Mouse (Mus musculus) lung, postnatal 0 days (tissue): Measurements from ENCODE around the gene Spg21. TPM values are rescaled to one million over a fixed set of nuclear protein-coding genes. Genes with fewer than 3 reads are reported as not detected.
A peak's percentile ranks its signal among the peaks of the same experiment; 100 is the strongest.

Experiments used
- ATAC-seq: fragments of 200-750 bp; cut with Nextera tagmentation; 2 replicates; pipeline ENCODE4 v1.8.0; 2017; ENCODE audit warnings: moderate library complexity
- DNase-seq: peaks from one replicate; pipeline ENCODE4 v3.0.0-alpha.2; 2016; ENCODE audit warnings: low spot score
- H3K27ac ChIP-seq: fragments of 300-500 bp; sonication (generic); 2 replicates; pipeline ENCODE4 v1.5.1; 2014; ENCODE audit warnings: antibody characterized with exemption, mild to moderate bottlenecking, low read length, mixed read lengths
- H3K27me3 ChIP-seq: fragments of 300-500 bp; sonication (generic); replicated peaks from 2 replicates; pipeline ENCODE4 v1.6.1; 2014; ENCODE audit warnings: low read length, mixed read lengths; ENCODE audit not compliant: insufficient read depth
- H3K36me3 ChIP-seq: fragments of 300-500 bp; sonication (generic); 2 replicates; pipeline ENCODE4 v1.6.1; 2014; ENCODE audit warnings: low read length, mixed read lengths; ENCODE audit not compliant: insufficient read depth
- H3K4me1 ChIP-seq: fragments of 300-500 bp; sonication (generic); 2 replicates; pipeline ENCODE4 v1.6.1; 2014; ENCODE audit warnings: antibody characterized with exemption, low read depth, low read length, mixed read lengths; ENCODE audit not compliant: insufficient read depth
- H3K4me2 ChIP-seq: fragments of 300-500 bp; sonication (generic); replicated peaks from 2 replicates; pipeline ENCODE4 v1.6.1; 2014; ENCODE audit warnings: low read depth, mild to moderate bottlenecking, low read length, moderate library complexity, mixed read lengths
- H3K4me3 ChIP-seq: fragments of 300-500 bp; sonication (generic); 2 replicates; pipeline ENCODE4 v1.5.1; 2014; ENCODE audit warnings: low read depth, low read length
- H3K9ac ChIP-seq: fragments of 300-500 bp; sonication (generic); replicated peaks from 2 replicates; pipeline ENCODE4 v1.6.1; 2014; ENCODE audit warnings: low read depth, mild to moderate bottlenecking
- H3K9me3 ChIP-seq: fragments of 300-500 bp; sonication (generic); 2 replicates; pipeline ENCODE4 v1.6.1; 2016; ENCODE audit warnings: low read length, mixed read lengths
- CTCF ChIP-seq: IDR thresholded peaks from 2 replicates; pipeline ENCODE4 v1.5.1; 2016; ENCODE audit warnings: antibody characterized with exemption, mild to moderate bottlenecking
- EP300 ChIP-seq: IDR thresholded peaks from 2 replicates; pipeline ENCODE4 v1.6.1; 2016; ENCODE audit warnings: antibody characterized with exemption, mild to moderate bottlenecking, control low read depth
- WGBS: fragments of 180-500 bp; shearing (Covaris S2); extraction: QIAGEN DNeasy Blood & Tissue Kit; methylation state at CpG from one replicate; pipeline ENCODE4 v1.1.7; 2014; 5-methylcytosine and 5-hydroxymethylcytosine counted together
- polyA plus RNA-seq: library from polyadenylated mRNA; unstranded; fragments of >200 nt; fragmentation: Nextera tagmentation; extraction: Ambion mirVana; gene quantifications from 2 replicates; pipeline ENCODE4 v1.2.1, GENCODE M21; 2015

Spg21 gene
- polyA plus RNA-seq, 1 experiment from 2014 or later = 94.0 TPM

- 0 out of 2 replicates have a peak, but pooled peaks cover 2% of the 10 kb centered on the region for H3K36me3 ChIP-seq
- peak; percentile 94 for ATAC-seq
- peak; percentile 94 for DNase-seq
- peak within 1 kb of the TSS; percentile 83 for H3K4me3 ChIP-seq
- H3K4me2 ChIP-seq = peak within 1 kb of the TSS; percentile 89
- no peaks in the 10 kb centered on the region for H3K9me3 ChIP-seq
- H3K4me1 ChIP-seq = no peaks in the 10 kb centered on the region
- peak within 1 kb of the TSS; percentile 48 for H3K9ac ChIP-seq
- H3K27ac ChIP-seq = no peak within 1 kb of the TSS
- WGBS = under 1% methylated on average over 54 of the region's 54 CpGs
- TF ChIP-seq EP300 = no peak
- no peak for TF ChIP-seq CTCF
- no peaks in the 10 kb centered on the region for H3K27me3 ChIP-seq
These were observed 25.0 kb upstream of the Spg21 start, which contains the start of gene Mtfmt for GRCm38 (mm10) chr9:65435671-65436301. TSS of gene Mtfmt (plus strand) at chr9:65435782.

DNA sequence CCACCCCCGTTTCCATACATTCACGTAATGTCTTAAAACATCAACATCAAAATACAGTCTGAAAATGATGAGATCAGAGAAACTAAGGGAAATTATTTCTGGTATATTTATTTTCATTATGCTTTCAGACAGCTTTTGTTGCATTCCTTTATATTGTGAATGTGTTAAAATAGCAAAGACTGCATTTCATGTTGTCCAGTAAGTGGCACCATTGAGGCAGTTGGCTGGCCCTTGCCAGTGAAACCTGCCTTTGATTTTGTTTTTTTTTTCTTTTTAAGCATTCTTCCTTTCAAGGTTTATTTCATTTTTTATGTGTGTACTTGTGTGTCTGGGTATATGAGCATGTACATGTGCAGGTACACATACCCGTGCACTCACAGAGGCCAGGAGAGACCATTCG, 16.1 kb upstream of the Spg21 start:
- 91% methylated on average over 4 of the region's 4 CpGs for WGBS
- no peak for TF ChIP-seq EP300
- TF ChIP-seq CTCF = peak; percentile 31

DNA sequence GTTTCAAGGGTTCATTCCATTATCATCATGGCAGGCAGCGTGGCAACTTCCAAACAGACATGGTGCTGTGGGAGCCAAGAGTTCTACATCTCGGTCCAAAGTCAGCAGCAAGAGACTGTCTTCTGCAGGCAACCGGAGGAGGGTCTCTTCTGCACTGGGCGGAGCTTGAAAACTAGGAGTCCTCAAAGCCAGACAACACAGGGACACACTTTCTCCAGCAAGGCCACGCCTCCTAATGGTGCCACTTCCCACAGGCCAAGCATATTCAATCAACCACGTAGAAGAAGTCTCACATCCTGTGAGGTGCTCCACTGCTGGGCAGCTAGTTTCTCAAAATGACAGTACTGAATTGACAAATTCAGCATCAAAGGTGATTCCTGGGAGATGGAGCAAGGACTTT, 12.8 kb upstream of the Spg21 start:
- 89% methylated on average over 6 of the region's 6 CpGs for WGBS
- DNase-seq (no peak), ATAC-seq (no peak)

More for the DNA sequence above, 16.1 kb upstream of the Spg21 start:
- Histone ChIP-seq H3K36me3 (peaks cover 21% of the 10 kb centered on the region), H3K4me2 (no peak overlapping the region), H3K4me1 (no peaks in the 10 kb centered on the region), H3K9me3 (no peaks in the 10 kb centered on the region), H3K27ac (no peak overlapping the region), H3K27me3 (no peaks in the 10 kb centered on the region), H3K4me3 (no peak overlapping the region), H3K9ac (no peak overlapping the region)
- ATAC-seq (no peak), DNase-seq (no peak)

DNA sequence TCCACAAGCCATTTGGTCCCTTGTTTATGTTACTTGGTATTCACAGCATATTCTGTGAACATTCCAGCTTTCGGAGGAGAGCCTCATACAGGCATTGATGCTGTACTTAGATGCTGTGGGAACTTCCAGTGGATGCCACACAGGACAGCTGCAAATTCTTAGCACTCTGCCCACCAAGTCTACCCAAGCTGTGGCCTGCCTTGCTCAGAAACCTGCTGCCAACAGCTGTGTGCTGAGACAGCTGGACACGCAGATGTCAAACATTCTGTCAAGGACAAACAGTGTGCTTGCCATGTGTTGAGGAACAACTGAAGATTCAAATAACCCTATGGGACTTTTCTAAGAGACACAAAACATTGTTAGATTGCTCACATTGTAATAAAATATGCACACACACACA, 1.8 kb upstream of the Spg21 start:
- Histone ChIP-seq H3K27me3 (no peaks in the 10 kb centered on the region), H3K4me1 (peaks cover 4% of the 10 kb centered on the region; the same call in 1 of the 2 replicates), H3K36me3 (no peaks in the 10 kb centered on the region), H3K9me3 (no peaks in the 10 kb centered on the region), H3K27ac (no peak overlapping the region), H3K4me3 (no peak overlapping the region), H3K9ac (no peak overlapping the region), H3K4me2 (no peak overlapping the region)
- WGBS = 88% methylated on average over 2 of the region's 2 CpGs
- ATAC-seq = no peak
- TF ChIP-seq EP300 (no peak), CTCF (no peak)
- no peak for DNase-seq

More for the DNA sequence above, 12.8 kb upstream of the Spg21 start:
- Histone ChIP-seq H3K9me3 (no peaks in the 10 kb centered on the region), H3K27ac (no peak overlapping the region), H3K4me2 (no peak overlapping the region), H3K4me1 (no peaks in the 10 kb centered on the region), H3K36me3 (peaks cover 23% of the 10 kb centered on the region), H3K9ac (no peak overlapping the region), H3K27me3 (no peaks in the 10 kb centered on the region), H3K4me3 (no peak overlapping the region)
- TF ChIP-seq CTCF = no peak
- TF ChIP-seq EP300 = no peak

DNA sequence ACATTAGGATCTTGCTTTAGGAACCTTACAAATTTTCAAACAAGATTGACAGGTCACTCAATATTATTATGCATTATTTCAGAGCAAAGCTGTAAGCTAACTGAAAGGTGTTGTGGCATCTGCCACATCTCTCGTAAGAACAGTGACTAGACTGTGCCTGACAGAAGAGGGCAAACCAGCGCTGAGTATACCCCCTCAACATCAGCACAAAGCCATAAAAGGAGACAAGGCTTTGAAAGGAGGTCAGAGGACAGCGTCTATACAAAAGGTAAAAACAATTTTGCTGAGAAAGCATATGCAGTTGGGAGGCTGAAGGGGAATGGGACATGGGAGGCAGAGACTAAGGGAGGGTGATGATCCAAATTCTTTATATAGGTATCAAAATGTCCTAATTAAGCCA, 549 bp upstream of the Spg21 start:
- no peak for DNase-seq
- Histone ChIP-seq H3K9me3 (no peaks in the 10 kb centered on the region), H3K4me2 (peak overlapping the region; percentile 73), H3K27ac (peak overlapping the region; percentile 82; the same call in 1 of the 2 replicates), H3K27me3 (no peaks in the 10 kb centered on the region), H3K9ac (no peak overlapping the region), H3K4me1 (peaks cover 4% of the 10 kb centered on the region; the same call in 1 of the 2 replicates), H3K4me3 (peak overlapping the region; percentile 77), H3K36me3 (no peaks in the 10 kb centered on the region)
- 67% methylated on average over 3 of the region's 3 CpGs for WGBS
- no peak for ATAC-seq
- TF ChIP-seq CTCF (no peak), EP300 (no peak)

DNA sequence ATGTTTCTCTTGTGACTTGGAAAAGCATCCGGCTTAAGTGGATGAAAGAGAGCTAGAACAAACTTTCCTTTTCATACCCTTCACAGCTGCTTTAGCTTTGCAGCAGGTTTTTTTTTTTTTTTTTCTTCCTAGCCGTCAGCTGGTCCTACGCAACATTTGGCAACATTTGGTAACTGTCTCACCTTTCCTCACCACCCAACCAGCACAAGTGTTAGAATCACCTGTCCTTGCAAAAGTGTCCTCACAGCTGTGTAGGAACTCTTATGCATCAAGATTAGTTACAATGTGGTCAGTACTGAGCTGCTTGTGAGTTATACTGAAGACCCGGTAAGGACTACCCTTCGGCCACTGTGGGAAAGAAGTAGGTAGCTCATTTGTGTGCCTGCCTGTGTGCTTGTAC, 1.8 kb downstream of the Spg21 start:
- 43% methylated on average over 5 of the region's 5 CpGs for WGBS
- peak; percentile 55 for ATAC-seq
- H3K27me3 ChIP-seq = no peaks in the 10 kb centered on the region
- H3K27ac ChIP-seq = 0 out of 2 replicates have a peak overlapping the region, but pooled peaks have one; percentile 33
- H3K9me3 ChIP-seq = no peaks in the 10 kb centered on the region
- no peak overlapping the region for H3K9ac ChIP-seq
- H3K4me2 ChIP-seq = 0 out of 2 replicates have a peak overlapping the region, but pooled peaks have one; percentile 19
- no peak overlapping the region for H3K4me3 ChIP-seq
- H3K4me1 ChIP-seq = peaks cover 4% of the 10 kb centered on the region; the same call in 1 of the 2 replicates
- peak; percentile 86 for DNase-seq
- no peak for TF ChIP-seq EP300
- peaks cover 5% of the 10 kb centered on the region; the same call in 1 of the 2 replicates for H3K36me3 ChIP-seq
